Mouse (Mus musculus): ENCODE measurements around the gene Scn2b.

The Scn2b gene

DNA sequence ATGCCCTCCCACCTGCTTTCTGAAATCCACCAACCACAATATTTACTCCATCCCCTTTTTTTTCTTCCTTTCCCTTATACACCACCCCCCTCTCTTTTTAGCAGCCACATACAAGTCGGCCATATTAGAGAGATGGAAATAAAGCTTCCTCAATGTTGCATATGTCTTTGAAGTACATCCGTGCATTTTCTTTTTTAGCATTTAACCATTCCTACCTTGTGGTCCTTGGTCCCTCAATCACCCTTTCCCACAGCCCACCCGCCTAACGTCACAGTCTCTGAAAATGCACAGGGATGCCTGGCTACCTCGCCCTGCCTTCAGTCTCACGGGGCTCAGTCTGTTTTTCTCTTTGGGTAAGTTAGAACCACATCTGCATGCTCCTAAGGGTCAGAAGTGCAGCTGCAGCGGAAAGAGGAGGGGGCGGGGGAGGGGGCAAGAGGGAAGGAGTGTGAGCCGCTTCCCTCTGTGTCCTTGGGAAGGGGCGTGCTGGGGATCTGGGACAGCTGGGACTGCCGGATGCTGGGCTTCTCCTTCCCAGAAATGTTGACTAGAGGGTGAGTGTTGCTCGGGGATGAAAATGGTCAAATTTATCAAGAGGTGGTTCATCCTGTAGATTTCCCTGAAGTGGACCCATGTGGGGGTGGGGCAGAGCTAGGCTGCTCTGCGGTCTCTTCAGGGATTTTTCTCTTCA is at the start of gene Scn2b:
TSS of gene Scn2b (plus strand) at position 42 of the 691 bp plus-strand sequence.
- no peak for DNase-seq

DNA sequence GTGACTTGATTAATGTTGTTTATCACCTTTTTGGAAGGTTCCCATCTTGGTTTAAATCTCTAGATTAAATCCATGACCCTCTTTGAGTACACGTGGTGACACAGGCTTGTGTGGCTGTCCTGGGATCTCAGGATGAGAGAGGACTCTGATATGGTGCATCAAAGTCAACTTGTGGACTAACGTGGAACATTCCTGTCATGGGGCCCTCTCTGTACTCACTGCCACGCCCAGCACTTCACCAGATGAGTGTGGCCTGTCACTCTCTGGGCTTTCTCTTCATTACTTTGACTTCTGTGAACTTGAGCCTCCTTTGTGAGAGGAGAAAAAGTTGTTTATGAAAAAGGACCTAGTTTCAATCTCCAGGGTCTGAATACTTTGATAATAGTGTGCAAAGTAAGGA is 45.8 kb upstream of the Scn2b start:
- no peak for DNase-seq

DNA sequence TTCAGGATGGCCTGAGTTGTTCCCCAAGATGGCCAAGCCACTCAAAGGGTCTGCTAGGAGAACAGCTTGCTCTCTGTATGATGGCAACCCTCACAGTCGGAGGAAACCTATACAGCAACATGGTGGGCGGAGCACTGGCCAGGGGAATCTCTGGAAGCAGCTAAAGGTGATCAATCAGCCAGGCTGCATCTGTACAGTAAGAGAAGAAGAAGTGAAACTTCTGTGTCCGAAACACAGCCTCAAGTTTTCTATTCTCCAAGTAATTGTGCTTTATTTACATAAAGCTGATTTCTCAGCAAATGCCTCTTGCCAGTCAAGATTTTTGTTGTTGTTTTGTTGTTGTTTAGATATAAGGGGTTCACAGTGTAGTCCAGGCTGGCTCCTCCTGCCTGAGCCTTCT is 39.7 kb upstream of the Scn2b start:
- DNase-seq, result no peak

DNA sequence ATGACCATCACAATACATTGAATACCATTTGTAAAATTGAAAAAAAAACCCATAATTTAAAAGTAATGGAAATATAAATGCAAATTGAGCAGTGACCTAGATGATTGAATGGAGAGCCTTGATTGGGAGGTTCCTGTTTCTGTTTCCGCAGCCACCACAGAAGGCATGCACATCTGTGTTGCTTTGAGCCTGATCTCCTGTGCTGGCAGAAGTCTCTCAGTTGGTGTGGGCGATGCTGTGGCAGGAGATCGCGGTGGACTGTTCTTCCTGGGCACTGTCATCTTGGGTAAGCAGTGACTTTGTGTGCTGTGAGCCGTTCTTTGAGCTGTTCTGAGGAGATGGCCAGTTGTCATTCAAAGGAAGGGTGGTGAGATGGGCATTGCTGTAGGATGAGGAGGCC is 38.6 kb upstream of the Scn2b start, which contains the start of gene Jaml:
TSS of gene Jaml (plus strand) at position 173 of the 400 bp plus-strand sequence.
- DNase-seq, result peak; percentile 15

DNA sequence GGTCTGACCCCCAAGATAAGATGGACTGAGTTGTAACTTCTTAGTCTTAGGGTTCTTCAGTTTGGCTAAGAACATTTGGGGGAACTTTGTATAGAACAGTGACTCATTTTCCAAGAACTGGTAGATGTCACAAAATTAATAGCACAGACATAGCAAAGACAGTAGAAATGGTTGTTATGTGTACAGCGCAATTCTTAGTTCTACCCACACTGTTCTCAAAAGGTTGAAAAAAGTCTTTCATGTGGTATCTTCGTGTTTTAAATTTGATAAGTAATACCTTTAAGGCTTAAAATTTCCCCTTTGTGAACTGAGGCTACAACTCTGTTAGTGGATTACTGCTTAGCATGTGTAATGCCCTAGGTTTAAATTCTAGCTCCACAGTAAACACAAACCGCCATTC is 34.5 kb upstream of the Scn2b start:
- DNase-seq, result no peak

DNA sequence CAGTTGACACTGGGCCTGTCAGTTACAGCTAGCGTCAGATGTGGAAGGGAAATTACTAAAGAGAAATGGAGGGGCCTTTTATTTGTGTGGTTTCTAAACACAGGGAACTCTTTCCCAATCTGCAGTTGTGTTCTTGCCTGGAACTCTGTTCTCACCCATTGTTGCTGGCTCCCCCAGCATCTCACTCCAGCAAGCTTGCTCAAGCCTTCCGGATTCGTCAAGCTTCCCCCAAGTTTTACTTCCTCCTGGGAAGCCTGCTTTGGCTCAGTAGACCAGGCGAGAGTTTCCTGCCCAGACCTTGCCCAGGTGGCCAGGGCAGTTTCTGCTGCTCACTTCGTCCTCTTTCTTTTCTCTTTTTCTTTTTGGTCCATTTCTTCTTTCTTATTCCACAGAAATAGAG is 33.0 kb upstream of the Scn2b start:
- peak; percentile 12 for DNase-seq

DNA sequence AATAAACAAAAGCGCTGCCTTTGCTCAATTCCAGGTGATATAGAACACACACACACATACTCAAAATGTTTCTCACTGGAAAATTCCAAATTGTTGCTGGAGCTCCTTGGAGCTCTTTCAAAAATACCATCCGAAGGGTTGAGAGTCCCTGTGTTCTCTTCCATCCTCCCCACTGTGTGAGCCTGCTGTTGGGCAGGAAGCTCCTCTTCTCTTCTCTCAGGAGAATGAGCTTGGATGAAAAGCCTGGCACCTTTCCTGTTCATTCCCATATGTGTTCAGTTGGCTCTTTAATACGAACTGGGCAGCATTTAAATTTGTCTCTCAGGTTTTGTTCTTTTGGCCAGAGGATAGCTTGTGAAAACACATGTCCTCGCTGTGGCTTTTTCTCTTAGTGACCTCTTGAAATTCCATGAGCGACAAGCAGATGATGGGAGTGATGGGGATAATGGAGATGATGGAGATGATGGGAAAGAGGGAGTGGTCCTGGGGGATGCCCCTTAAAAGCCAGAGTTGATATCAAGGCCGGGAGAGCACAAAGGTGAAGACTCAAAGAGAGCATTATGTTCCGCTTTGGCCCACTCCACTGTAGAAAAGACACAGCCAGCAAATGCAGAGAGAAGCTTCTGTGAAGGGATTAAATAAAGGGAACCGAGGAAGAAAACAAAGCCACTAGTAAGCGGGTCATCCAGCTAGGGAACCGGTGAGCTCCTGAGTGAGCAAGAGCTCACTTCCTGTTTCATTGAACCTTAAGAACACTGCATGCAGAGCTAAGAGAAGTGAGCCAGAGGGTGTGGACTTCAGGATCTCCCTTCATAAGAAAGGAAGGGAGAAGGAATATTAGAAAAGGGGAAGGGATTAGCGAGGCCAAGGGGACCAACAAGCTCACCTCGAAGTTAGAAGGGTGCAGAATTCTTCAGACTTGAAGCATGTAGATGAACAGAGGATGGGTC is 31.6 kb upstream of the Scn2b start:
- DNase-seq, result peak; percentile 12

DNA sequence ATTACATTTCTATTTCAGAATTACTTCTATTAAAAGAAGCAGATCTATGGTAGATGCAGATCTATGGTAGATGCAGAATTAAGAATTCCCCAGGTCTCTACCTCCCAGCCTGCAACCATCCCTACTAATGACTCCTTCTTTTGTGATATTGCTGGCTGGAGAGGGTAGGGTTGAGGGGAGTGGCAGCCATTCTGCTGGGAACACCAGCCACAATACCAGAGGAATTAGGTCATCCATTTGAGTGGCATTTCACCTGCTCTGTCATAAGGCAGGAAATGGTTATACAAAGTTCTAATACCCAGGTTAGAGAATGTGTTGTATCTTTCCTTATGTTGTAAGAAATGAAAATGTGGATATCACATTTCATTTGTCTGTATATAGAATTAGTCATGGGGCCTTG is 29.5 kb upstream of the Scn2b start:
- no peak for DNase-seq

DNA sequence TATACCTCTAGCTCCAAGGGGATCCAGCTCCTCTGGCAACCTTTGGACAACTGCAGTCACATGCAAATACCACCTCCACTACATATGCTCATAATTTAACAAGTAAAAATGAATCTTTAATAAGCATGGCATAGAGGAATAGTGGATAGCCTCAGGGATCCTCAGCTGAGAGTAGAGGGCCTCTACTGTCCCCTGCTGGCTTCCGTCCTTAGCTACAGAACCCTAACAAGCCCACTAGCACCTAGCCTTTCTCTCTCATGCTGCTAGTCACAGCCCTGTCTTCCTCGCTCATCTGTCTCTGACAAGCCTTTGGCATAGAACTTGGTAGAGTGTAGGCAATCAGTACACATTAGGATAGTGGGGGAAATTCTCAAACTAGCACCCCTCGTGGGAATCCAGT is 26.8 kb upstream of the Scn2b start:
- no peak for DNase-seq

DNA sequence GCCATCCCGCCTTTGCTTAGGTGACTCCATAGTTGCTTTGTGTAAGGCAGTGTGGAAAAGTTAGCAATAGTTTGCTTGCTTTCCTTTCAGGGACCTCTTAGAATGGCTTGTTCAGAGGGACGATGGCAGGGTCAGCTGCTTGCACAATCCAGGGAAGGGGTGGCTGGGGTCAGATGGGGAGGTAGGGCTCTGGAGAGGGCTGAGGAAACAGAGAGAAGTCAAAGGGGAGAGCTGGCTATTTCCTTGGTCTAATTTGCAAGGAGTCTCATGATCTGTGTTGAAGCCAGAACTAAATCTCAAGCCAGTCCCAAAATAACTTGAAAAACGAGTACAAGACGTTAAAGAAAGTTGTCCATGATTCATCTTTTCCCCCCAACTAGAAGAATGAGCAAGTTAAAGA is 24.9 kb upstream of the Scn2b start:
- DNase-seq, result no peak

DNA sequence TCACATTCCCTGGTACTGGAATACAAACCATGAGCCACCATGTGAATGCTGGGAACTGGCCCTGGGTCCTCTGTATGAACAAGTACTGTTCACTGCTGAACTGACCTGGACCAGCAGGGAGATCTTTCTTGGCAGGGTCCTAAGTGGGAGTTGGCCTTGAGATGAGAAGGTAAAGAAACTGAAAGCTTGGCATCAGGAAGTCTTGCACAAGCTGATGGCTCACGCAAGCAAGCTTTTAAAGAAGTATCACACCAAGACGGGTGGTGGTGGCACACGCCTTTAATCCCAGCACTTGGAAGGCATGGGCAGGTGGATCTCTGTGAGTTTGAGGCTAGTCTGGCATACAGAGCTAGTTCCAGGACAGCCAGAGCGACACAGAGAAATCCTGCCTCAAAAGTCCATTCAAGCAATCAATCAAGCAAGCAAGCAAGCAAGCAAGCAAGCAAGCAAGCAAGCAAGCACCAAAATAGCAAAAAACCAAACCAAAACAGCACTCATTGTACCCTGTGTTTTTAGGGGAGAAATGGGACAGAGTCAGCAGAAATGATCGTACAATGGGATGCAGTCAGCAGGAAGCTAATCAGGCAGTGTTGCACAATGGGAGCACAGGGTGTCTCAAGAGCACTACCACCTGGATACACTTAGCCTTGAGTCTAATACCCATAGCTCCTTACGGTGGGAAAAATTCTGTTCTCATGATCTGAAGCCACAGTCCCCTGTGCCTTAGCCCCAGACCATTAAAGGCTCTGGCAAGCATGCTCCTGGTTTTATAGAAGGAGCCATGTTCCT is 22.2 kb upstream of the Scn2b start:
- DNase-seq, result peak; percentile 9

DNA sequence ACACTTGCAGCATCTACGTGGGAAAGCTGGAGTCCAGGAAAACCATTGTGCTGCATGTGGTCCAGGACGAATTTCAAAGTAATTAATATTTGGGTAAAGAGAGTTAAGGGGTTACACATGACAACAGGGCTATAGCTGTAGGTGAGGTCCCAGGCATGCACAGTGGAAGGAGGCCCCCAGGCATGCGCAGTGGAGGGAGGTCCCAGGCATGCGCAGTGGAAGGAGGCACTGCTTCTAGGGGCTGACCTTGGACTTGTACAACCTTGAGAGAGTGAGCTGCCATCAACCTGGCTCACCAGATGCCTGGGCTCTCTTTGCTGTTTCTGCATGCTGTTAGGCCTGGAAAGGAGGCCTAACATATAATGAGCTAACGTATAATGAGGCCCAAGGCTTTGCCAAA is 19.7 kb upstream of the Scn2b start:
- DNase-seq, result no peak

DNA sequence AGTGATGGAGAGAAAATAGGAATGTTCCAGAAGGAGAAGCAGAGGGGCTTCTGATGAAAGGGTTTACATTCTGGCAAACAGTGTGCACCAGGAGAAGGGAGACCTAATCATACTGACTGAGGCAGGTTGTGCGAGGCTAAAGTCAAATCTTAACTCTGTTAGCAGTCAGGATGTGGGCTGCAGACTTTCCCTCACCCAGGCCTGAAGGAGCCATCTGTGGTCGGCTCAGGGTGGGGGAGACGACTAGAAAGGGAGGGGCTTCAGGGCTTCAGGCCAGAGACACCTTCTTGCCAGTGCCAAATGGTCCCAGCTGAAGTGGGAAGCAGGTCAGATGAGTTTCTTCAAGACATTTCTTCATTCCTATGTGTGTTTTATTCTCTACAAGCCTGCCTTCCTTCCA is 19.2 kb upstream of the Scn2b start:
- no peak for DNase-seq

DNA sequence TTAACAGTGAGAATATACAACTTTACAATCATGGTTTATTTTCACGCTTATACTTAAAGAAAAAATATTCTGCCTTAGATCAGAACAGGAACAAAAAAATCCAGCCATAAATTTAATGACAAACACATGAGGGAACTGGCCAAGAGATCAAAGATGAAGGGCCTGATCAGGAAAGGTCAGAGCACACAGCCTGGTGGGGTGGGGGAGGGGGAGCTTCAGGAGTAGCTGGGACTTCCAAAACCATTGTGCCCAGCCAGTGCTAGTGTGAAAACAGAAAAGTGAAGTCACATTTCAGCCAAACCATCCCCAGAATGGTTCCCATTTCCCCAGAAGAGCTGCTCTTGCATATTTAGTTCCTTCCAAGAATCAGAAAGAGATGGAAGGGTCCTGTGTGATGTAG is 15.1 kb upstream of the Scn2b start:
- DNase-seq, result no peak

DNA sequence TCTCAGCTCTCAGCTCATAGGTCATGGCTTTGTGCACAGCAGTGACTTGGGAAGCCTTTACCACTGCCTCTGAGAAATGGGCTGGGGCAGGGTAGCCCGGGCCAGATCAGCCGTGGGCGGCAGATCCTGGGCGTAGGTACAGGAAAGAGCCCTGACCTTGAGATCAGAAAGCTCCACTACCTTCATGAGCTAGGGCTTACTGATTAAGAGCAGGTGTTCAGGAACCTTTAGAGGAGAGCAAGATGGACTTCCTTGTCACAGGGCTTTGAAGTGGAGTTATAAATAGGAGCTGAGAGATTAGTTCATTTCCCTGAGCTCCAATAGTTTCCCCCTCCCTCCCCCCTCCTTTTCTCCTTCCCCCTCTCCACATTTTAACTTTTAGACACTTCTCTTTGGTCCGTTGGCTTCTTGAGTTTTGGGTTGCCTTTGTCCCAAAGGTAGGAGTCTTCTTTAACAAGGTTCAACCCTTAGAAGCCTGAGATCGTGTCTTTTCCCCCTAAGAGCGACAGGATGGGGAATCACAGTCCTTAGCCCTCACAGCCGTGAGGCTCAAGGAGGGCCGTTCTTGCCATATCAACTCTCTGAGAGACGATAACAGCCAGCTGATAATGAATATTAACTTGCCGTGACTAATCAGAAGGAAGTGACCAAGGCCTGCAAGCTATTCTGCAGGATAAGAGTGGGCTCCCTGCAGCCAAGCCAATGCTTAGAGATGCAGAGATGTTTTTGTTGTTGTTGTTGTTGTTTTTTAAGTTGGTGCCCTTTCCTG is 14.2 kb upstream of the Scn2b start:
- DNase-seq, result no peak

DNA sequence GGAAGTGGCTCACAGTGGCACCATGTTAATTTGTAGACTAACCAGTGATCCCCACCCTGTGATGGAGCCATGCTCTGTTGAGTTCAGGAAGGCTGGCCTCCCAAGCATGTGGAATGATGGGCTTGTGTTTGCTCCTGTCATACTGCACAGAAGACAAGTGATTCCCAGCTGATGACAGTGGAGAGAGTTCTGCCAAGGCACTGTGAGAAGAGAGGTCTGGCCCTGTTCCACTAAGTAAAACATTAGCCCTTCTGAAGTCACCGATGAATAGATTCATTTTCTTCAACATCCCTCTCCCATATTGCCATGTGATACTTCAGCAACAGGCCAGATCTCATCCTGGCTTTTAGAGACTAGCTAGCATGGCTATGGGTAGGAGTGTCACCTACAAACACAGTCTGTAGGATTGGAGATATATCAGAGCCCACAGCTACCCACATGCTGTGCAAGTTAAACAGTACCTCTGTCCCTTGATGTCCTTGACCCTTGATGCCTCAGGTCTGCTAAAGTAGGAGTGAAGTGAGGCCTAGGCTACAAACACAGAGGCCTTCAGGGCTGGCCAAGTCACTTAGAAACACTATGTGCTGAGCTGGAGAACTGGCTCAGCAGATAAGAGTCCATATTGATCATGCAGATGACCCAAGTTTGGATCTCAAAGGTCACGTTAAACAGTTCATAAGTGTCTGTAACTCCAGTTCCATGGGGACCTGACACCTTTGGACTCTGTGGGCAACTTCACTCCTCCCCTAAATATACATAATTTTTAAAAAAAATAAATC is 11.8 kb upstream of the Scn2b start:
- no peak for DNase-seq

DNA sequence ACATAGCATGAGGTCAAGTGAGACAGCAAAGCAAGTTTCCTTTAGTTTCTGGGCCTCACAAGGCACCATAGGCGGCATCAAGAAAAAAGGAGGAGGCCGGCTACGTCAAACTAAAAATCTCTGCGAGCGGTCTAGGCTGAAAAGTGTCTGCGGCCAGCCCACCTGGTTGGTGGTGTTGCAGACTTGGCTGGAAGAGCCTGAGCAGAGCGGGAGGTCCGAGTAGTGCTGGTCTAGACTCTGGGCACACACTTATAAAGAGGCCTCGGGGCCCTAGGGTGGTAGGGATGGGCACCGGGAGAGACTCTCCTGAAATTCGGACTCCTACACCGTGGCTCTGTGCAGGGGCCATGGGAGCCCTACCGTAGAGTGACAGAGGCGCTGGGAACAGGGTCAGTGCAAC is 1.9 kb upstream of the Scn2b start:
- peak; percentile 65 for DNase-seq

DNA sequence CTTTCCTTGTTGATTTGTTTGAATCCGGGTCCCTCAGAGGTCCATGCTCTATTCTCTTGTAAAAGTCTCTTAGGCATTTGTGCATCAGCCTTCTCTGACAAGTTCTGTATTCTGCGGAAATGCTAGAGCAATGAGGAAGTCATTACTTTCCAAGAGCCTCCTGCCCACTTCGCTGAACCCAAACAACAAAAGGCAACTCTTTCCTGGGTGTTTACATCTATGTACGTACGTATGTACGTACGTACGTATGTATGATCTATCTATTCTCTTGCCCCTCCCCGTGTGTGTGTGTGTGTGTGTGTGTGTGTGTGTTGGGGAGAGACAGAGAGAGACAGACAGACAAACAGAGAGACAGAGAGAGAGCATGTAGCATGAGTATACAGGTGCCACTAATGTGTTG is 763 bp upstream of the Scn2b start:
- DNase-seq, result no peak

DNA sequence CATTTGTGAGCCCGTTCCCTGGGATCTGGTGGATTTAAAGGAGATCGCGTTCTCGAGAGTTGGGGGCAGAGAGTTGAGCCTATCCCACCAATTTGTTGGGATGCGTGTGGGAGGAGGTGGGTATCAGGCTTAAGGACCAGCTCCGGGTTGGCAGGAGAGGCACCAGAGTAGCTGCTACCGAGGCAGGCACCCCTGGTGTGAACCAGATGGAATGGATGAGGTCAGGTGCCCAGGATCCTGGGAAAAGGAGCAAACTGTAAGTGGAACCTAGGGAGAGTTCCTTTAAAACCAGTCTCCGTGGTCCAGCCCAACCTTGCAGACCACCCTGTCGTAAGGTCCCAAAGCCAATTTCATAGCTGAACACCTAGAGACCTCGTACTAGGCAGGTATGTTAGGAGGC is 970 bp downstream of the Scn2b start:
- DNase-seq, result no peak

DNA sequence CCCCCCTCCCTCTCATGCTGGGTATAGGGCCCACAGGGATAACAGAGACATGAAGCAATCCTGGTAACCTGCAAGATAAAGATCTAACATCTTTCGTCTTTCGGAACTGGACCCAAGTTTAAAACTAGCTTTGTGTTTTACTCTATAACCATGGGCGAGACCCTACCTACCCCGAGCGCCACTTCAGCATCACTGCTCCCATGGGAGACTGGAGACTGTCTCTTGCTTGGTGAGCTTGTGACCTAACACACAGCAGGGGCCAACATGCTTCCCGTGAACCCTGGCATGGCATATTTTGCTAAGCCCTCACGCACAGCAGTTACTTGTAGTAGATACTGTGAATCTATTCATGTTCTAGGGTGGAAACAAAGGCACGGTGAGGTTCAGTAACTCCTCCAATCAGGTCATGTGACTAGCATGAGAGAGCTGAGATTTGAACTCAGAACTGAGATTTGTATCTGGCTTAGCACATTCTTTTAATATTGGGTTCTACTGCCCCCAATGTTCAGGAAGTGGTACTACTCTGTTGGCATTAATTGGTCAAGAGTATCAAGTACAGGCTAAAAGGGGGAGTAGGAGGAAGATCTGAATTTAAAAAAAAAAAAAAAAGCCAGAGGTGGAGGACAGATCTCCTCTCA is 1.9 kb downstream of the Scn2b start:
- DNase-seq, result no peak

DNA sequence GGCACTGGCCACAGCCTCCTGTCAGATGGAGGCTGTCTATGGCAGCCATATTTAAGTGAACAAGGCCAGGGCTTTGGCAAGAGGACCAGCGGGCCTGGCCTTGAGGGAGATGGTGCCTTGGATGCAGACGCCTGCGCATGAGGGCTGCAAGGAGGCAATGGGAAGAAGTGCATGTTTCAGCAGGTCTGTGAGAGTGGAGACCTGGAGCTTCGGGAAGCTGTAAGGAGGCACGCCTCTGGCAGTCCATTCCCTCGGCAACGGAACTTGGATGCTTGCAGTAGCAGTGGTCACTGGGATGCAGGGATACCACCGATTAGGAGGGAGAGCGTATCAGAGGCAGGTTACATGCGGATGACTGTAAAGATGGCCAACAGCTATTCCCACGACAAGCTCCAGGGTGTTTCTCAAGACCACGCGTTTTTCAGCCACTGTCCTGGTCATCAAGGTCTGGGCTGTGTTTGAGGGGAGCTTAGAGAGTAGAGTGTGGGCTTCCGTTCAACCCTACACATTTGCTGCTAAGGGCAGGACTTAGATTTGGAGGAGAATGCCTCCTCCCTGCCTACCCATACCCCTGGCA is 2.5 kb downstream of the Scn2b start:
- DNase-seq, result no peak
